Mouse (Mus musculus) fibroblast of lung, adult 2 months (primary cell): Measurements from ENCODE around the gene Celsr1.

Source experiments
- DNase-seq: peaks from one replicate; pipeline ENCODE4 v3.0.0-alpha.2; 2011; ENCODE audit warnings: low read depth

The Celsr1 gene

GRCm38 (mm10) chr15:85961131-85961530 is 72.4 kb downstream of the Celsr1 start:
- DNase-seq: no peak

- DNase-seq: no peak
Measured at GRCm38 (mm10) chr15:85956202-85956601, 77.4 kb downstream of the Celsr1 start.

- no peak for DNase-seq
Measured at GRCm38 (mm10) chr15:85953458-85953857, 80.1 kb downstream of the Celsr1 start.

GRCm38 (mm10) chr15:85949421-85950164 is 84.0 kb downstream of the Celsr1 start:
- no peak for DNase-seq

GRCm38 (mm10) chr15:85947967-85948366 is 85.6 kb downstream of the Celsr1 start:
- DNase-seq: no peak

- DNase-seq: no peak
Measured at GRCm38 (mm10) chr15:85947541-85947940, 86.0 kb downstream of the Celsr1 start.

GRCm38 (mm10) chr15:85935627-85936049 is 97.9 kb downstream of the Celsr1 start:
- DNase-seq: peak; percentile 40

- no peak for DNase-seq
Measured at GRCm38 (mm10) chr15:85928161-85928560, 105.4 kb downstream of the Celsr1 start.

- no peak for DNase-seq
Measured at GRCm38 (mm10) chr15:85921855-85922254, 111.7 kb downstream of the Celsr1 start.

GRCm38 (mm10) chr15:85919892-85920248 is 113.7 kb downstream of the Celsr1 start:
- no peak for DNase-seq

- no peak for DNase-seq
Measured at GRCm38 (mm10) chr15:85919191-85919891, 114.2 kb downstream of the Celsr1 start.

GRCm38 (mm10) chr15:85913605-85914004 is 120.0 kb downstream of the Celsr1 start:
- no peak for DNase-seq

GRCm38 (mm10) chr15:85909931-85910330 is 123.6 kb downstream of the Celsr1 start:
- no peak for DNase-seq

- no peak for DNase-seq
Measured at GRCm38 (mm10) chr15:85909492-85909829, 124.1 kb downstream of the Celsr1 start.

GRCm38 (mm10) chr15:85908660-85909491 is 124.7 kb downstream of the Celsr1 start:
- DNase-seq: no peak

GRCm38 (mm10) chr15:85903826-85904225 is 129.8 kb downstream of the Celsr1 start:
- DNase-seq: no peak

- no peak for DNase-seq
Measured at GRCm38 (mm10) chr15:85902505-85902904, 131.1 kb downstream of the Celsr1 start.

GRCm38 (mm10) chr15:85900801-85901200 is 132.8 kb downstream of the Celsr1 start:
- DNase-seq: no peak

GRCm38 (mm10) chr15:85900318-85900717 is 133.3 kb downstream of the Celsr1 start:
- no peak for DNase-seq

GRCm38 (mm10) chr15:85899396-85899795 is 134.2 kb downstream of the Celsr1 start:
- DNase-seq: no peak

- no peak for DNase-seq
Measured at GRCm38 (mm10) chr15:85897113-85897512, 136.5 kb downstream of the Celsr1 start.

- peak; percentile 39 for DNase-seq
Measured at GRCm38 (mm10) chr15:85896284-85896683, 137.3 kb downstream of the Celsr1 start.

GRCm38 (mm10) chr15:85893871-85894270 is 139.7 kb downstream of the Celsr1 start:
- DNase-seq: no peak
